Mouse (Mus musculus) 3T3-L1 (cell line): Measurements from ENCODE around the gene Tmem216.
A peak's percentile ranks its signal among the peaks of the same experiment; 100 is the strongest.

Experiments used
- DNase-seq: peaks from one replicate; pipeline ENCODE4 v3.0.0-alpha.2; 2015; ENCODE audit warnings: low read depth, low spot score

Gene Tmem216

GRCm38 (mm10) chr19:10555624-10556510, at the start of gene Tmem216:
Gene Tmem216, minus strand, starts transcription at chr19:10556238.
- peak; percentile 78 for DNase-seq

DNA sequence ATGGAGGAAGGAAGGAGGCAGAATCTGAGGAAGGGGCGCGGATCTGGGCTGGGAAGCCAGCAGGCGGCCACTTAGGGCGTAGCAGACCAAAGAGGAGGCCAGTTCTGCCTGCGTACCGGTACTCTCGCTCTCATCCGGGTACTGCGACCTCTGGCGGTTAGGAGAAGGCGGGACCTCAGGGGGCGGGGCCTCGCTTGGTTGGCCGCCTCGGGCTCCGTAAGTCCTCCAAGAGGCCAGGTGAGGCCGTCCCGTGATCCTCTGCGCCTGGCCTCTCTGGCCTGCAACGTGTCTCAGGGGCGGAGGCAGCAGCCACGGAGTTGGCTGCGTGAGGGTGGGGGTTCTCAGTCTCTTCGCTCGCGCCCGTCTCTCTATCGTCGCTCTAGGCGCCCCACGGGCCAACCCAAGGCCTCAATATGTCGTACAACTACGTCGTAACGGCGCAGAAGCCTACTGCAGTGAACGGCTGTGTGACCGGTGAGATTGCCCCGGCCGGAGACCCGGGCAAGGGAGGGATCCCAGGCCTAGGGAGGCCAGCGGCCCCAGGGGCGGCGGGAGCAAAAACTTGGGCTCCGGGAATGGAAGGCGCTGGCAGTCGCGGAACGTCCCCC, 49.4 kb upstream of the Tmem216 start, which contains the start of the genes Ddb1 and Tkfc:
Gene Ddb1, plus strand, starts transcription at position 35 of the 608 bp plus-strand sequence.
Gene Tkfc, minus strand, starts transcription at position 362 of the 608 bp plus-strand sequence.
- peak; percentile 99 for DNase-seq

- DNase-seq, result peak; percentile 49
Observed at GRCm38 (mm10) chr19:10604534-10604933, 48.5 kb upstream of the Tmem216 start.

DNA sequence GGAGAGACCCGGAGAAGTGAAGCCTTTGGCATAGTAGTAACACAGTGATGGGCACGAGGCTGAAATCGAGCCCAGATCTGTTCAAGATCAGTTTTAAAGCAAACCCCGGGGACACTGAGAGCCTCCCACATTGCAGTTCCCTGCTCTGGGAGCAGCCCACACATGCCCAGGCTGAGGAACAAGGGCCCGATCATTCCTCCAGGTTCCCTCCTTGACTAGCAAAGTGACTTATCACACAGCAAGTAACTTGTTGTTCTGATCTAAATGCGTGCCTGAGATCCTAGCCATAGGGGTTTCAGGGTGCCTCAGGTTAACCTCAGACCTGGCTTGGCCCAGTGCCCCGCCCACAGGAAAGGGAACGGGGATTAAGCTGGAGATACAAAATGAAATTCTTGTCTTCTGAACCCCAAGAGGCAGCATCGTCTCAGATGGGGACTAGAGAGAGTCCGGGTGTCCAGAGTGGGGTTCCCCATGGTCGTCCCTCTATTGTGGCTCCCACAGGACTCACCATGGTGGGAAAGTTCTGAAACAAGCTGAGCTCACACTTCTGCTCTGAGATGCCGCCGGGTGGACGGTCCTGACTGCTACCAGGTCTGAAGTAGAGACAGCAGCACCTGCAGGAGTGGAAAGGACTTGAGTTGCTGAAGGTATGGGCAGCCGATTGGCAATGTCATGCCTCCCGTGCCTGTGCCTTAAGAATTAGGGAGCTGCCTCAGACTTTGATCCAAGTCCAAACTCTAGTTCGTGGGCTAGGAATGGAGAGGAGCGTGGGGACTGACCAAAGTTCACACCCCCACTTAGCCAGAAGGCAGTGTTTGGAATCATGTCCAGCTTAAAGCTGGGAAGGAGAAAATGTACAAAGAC, 47.9 kb upstream of the Tmem216 start:
- no peak for DNase-seq

GRCm38 (mm10) chr19:10602787-10603186, 46.7 kb upstream of the Tmem216 start:
- peak; percentile 99 for DNase-seq

- peak; percentile 89 for DNase-seq
Observed at GRCm38 (mm10) chr19:10602247-10602769, 46.3 kb upstream of the Tmem216 start.

DNA sequence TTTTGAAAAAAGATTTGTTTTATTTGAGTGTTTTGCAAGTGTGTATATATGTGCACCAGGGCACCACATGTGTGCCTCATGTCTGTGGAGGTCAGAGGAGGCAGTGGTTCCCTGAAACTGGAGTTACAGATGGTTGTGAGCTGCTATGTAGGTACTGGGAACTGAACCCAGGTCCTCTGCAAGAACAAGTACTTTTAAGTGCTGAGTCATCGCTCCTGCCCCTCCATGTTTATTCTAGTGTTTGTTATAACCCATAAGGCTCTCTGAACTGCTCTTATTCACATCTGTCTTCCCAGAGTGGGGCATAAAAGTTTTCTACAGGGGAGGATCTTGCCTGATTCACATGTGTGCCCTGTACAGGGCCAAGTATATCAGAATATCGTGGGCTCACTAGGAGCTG, 43.6 kb upstream of the Tmem216 start:
- DNase-seq, result no peak

GRCm38 (mm10) chr19:10598188-10598587, 42.1 kb upstream of the Tmem216 start:
- DNase-seq, result peak; percentile 48

GRCm38 (mm10) chr19:10591659-10592377, 35.8 kb upstream of the Tmem216 start:
- DNase-seq, result no peak

- peak; percentile 62 for DNase-seq
Observed at GRCm38 (mm10) chr19:10590301-10590700, 34.3 kb upstream of the Tmem216 start.

- no peak for DNase-seq
Observed at GRCm38 (mm10) chr19:10589127-10589857, 33.3 kb upstream of the Tmem216 start.

DNA sequence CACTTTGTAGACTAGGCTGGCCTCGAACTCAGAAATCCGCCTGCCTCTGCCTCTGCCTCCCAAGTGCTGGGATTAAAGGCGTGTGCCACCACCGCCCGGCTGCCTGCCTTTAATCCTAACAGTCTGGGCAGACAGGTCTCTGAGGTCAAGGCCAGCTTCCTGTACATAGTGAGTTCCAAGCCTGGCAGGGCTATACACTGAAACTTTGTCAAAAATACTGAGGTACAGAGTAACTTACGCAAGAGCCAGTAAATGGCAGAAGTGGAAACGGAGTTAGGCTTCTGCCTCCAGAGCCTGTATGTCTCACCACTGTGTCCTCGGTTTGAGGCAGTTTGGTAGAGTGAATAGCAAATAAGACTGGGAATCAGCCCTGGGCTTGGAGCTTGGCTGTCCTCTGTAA, 31.2 kb upstream of the Tmem216 start:
- DNase-seq, result no peak

- no peak for DNase-seq
Observed at GRCm38 (mm10) chr19:10585112-10585511, 29.1 kb upstream of the Tmem216 start.

- DNase-seq, result no peak
Observed at GRCm38 (mm10) chr19:10583550-10584146, 27.6 kb upstream of the Tmem216 start.

DNA sequence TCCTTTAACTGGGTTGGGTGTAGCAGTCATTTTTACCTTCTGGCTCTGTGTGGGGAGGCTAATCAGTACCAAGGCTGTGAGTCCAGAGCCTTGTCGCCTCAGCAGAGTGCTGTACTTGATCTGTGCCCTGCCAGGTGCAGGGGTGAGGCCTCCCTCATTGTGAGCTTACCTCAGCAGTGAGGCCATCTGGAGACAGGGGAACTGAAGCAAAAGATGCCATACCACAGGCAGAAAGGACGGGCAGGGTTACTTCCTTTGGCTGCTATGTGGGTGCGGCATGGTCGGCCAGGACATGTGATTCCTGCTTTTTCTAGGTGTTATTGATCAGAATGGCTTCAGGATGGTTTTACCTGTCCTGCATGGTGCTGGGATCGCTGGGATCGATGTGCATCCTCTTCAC, 25.9 kb upstream of the Tmem216 start:
- no peak for DNase-seq

- DNase-seq, result no peak
Observed at GRCm38 (mm10) chr19:10580761-10581160, 24.7 kb upstream of the Tmem216 start.

GRCm38 (mm10) chr19:10580102-10580501, 24.1 kb upstream of the Tmem216 start:
- no peak for DNase-seq

DNA sequence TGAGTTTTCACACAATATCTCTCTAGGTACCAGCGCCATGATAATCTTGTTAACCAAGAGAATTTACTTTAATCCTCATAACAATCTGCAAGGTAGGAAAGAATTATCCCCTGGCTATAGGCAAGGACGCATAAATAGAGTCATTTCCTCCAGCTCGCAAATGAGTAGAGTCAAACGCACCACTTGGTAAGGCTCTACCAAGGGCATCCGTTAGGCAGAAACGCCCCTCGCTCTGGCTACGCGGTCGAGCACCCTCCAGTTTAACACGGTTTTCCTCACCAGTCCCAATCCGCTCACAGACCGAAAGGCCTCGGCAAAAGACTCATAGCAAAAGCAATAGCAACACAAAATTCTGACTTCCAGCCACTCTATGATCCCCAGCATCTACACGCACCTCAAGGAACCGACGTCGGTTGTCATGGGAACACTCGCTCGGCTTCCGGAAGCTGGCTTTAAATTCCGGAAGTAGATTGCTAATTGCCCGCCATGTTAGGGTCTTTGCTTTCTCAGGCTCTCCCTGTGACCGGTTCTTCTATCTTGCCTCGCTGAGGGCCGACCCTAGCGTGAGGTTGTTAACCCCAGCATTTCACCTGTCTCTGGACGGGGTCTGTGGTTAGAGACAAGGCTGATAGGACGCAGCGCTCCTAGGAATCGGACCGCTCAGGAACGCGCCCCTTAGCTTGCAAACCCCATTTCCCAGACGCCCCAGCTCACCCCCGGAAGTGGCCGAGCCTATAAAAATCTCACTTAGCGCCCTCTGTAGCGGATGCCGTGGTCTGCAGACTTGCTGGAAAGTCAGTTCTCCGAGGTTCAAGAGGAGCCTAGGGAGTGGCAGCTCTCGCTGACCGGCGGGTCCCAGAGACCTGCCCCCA, 20.9 kb upstream of the Tmem216 start, which contains the start of the genes Cyb561a3 and Tmem138:
Gene Cyb561a3, plus strand, starts transcription at position 483 of the 872 bp plus-strand sequence.
Gene Tmem138, minus strand, starts transcription at position 673 of the 872 bp plus-strand sequence.
- peak; percentile 98 for DNase-seq

GRCm38 (mm10) chr19:10569627-10570026, 13.6 kb upstream of the Tmem216 start:
- DNase-seq, result peak; percentile 78
